Mouse (Mus musculus) MEL (cell line): Measurements from ENCODE around the gene Zfp282. TPM values are rescaled to one million over a fixed set of nuclear protein-coding genes. Genes with fewer than 3 reads are reported as not detected.

Experiments used
- DNase-seq: peaks from one replicate; pipeline ENCODE4 v3.0.0; 2011; ENCODE audit warnings: low read depth, low spot score
- H3K27ac ChIP-seq: 2 replicates; pipeline ENCODE4 v1.5.1; 2012; ENCODE audit warnings: low read depth, mild to moderate bottlenecking, control low read depth, low read length, moderate library complexity; ENCODE audit not compliant: control insufficient read depth
- H3K27me3 ChIP-seq, 2 experiments: fragments of 150-350 bp in 1 of 2; sonication (generic) in 1 of 2; 2 replicates each; pipeline ENCODE4 v1.6.1; 2012; ENCODE audit warnings: low read length in 2 of 2, mild to moderate bottlenecking in 2 of 2, improper control_type of control experiment in 1 of 2, moderate library complexity in 1 of 2; ENCODE audit not compliant: insufficient read depth in 2 of 2, control insufficient read depth in 1 of 2
- H3K36me3 ChIP-seq, 2 experiments: 2 replicates each; pipeline ENCODE4 v1.6.1; 2012 to 2014; ENCODE audit warnings: low read length in 2 of 2, improper control_type of control experiment in 1 of 2, inconsistent platforms in 1 of 2, mild to moderate bottlenecking in 1 of 2; ENCODE audit not compliant: insufficient read depth in 2 of 2, control insufficient read depth in 1 of 2
- H3K4me1 ChIP-seq, 2 experiments: fragments of 150-350 bp in 1 of 2; sonication (generic) in 1 of 2; 2 replicates each; pipeline ENCODE4 v1.6.1; 2012; ENCODE audit warnings: low read length in 2 of 2, improper control_type of control experiment in 1 of 2, mild to moderate bottlenecking in 1 of 2; ENCODE audit not compliant: insufficient read depth in 2 of 2, control insufficient read depth in 1 of 2
- H3K4me3 ChIP-seq, 2 experiments: fragments of 150-350 bp in 1 of 2; sonication (generic) in 1 of 2; 2 replicates each; pipeline ENCODE4 v1.5.1; 2012; ENCODE audit warnings: low read depth in 2 of 2, low read length in 2 of 2, mild to moderate bottlenecking in 2 of 2, moderate library complexity in 2 of 2, control low read depth in 1 of 2, improper control_type of control experiment in 1 of 2; ENCODE audit not compliant: control insufficient read depth in 1 of 2, insufficient read depth in 1 of 2
- H3K79me2 ChIP-seq: 2 replicates; pipeline ENCODE4 v1.6.1; 2012; ENCODE audit warnings: mild to moderate bottlenecking, low read length, moderate library complexity; ENCODE audit not compliant: control insufficient read depth, poor library complexity, insufficient read depth
- H3K9ac ChIP-seq: 2 replicates; pipeline ENCODE4 v1.6.1; 2012; ENCODE audit warnings: low read depth, mild to moderate bottlenecking, control low read depth, low read length, moderate library complexity; ENCODE audit not compliant: control insufficient read depth, poor library complexity, severe bottlenecking
- H3K9me3 ChIP-seq: fragments of 150-350 bp; sonication (generic); replicated peaks from 2 replicates; pipeline ENCODE4 v1.6.1; 2012; ENCODE audit warnings: mild to moderate bottlenecking, low read length, improper control_type of control experiment, moderate library complexity; ENCODE audit not compliant: insufficient read depth
- BHLHE40 ChIP-seq: IDR thresholded peaks from 2 replicates; pipeline ENCODE4 v1.6.1; 2012; ENCODE audit warnings: low read depth, mild to moderate bottlenecking, inconsistent platforms, low read length, improper control_type of control experiment, borderline replicate concordance
- CHD2 ChIP-seq: IDR thresholded peaks from 2 replicates; pipeline ENCODE4 v1.6.1; 2011; ENCODE audit warnings: low read length, improper control_type of control experiment
- E2F4 ChIP-seq: IDR thresholded peaks from 2 replicates; pipeline ENCODE4 v1.6.1; 2011; ENCODE audit warnings: low read depth, low read length, improper control_type of control experiment, borderline replicate concordance
- ELF1 ChIP-seq: IDR thresholded peaks from 2 replicates; pipeline ENCODE4 v1.6.1; 2014; ENCODE audit warnings: low read depth, mild to moderate bottlenecking, inconsistent platforms, low read length, improper control_type of control experiment, moderate library complexity
- ETS1 ChIP-seq: IDR thresholded peaks from 2 replicates; pipeline ENCODE4 v1.6.1; 2012; ENCODE audit warnings: low read depth, mild to moderate bottlenecking, inconsistent platforms, low read length, improper control_type of control experiment, moderate library complexity
- GABPA ChIP-seq: IDR thresholded peaks from 2 replicates; pipeline ENCODE4 v1.6.1; 2012; ENCODE audit warnings: low read depth, mild to moderate bottlenecking, inconsistent platforms, low read length, improper control_type of control experiment, moderate library complexity
- GATA1 ChIP-seq: IDR thresholded peaks from 2 replicates; pipeline ENCODE4 v1.6.1; 2011; ENCODE audit warnings: low read depth, low read length, improper control_type of control experiment
- HCFC1 ChIP-seq: IDR thresholded peaks from 2 replicates; pipeline ENCODE4 v1.6.1; 2012; ENCODE audit warnings: low read depth, mild to moderate bottlenecking, inconsistent platforms, low read length, improper control_type of control experiment, moderate library complexity
- JUND ChIP-seq: IDR thresholded peaks from 2 replicates; pipeline ENCODE4 v1.6.1; 2011; ENCODE audit warnings: low read depth, mild to moderate bottlenecking, improper control_type of control experiment, low read length
- KAT2A ChIP-seq: conservative IDR thresholded peaks from 2 replicates; pipeline ENCODE4 v1.6.1; 2012; ENCODE audit warnings: low read depth, low read length, improper control_type of control experiment, inconsistent platforms
- MAFK ChIP-seq: IDR thresholded peaks from 2 replicates; pipeline ENCODE4 v1.6.1; 2011; ENCODE audit warnings: low read depth, mild to moderate bottlenecking, low read length, improper control_type of control experiment, borderline replicate concordance
- MAZ ChIP-seq: IDR thresholded peaks from 2 replicates; pipeline ENCODE4 v1.6.1; 2012; ENCODE audit warnings: low read depth, mild to moderate bottlenecking, inconsistent platforms, low read length, improper control_type of control experiment
- MEF2A ChIP-seq: IDR thresholded peaks from 2 replicates; pipeline ENCODE4 v1.6.1; 2014; ENCODE audit warnings: low read depth, mild to moderate bottlenecking, inconsistent platforms, low read length, improper control_type of control experiment; ENCODE audit not compliant: poor library complexity, insufficient replicate concordance, severe bottlenecking; ENCODE audit errors: extremely low read depth
- MYB ChIP-seq: IDR thresholded peaks from 2 replicates; pipeline ENCODE4 v1.6.1; 2011; ENCODE audit warnings: mild to moderate bottlenecking, low read depth, low read length, improper control_type of control experiment
- MYC ChIP-seq: IDR thresholded peaks from 2 replicates; pipeline ENCODE4 v1.6.1; 2011; ENCODE audit warnings: low read depth, mild to moderate bottlenecking, low read length, improper control_type of control experiment, moderate library complexity
- NELFE ChIP-seq: IDR thresholded peaks from 2 replicates; pipeline ENCODE4 v1.6.1; 2011; ENCODE audit warnings: low read depth, low read length, improper control_type of control experiment
- NRF1 ChIP-seq: IDR thresholded peaks from 2 replicates; pipeline ENCODE4 v1.6.1; 2014; ENCODE audit warnings: low read depth, mild to moderate bottlenecking, inconsistent platforms, low read length, improper control_type of control experiment, moderate library complexity; ENCODE audit not compliant: poor library complexity, insufficient read depth, severe bottlenecking
- POLR2A ChIP-seq, 2 experiments: IDR thresholded peaks; 2 replicates each; pipeline ENCODE4 v1.6.1; 2011 to 2012; ENCODE audit warnings: low read length in 2 of 2, mild to moderate bottlenecking in 2 of 2, control low read depth in 1 of 2, improper control_type of control experiment in 1 of 2, low read depth in 1 of 2, moderate library complexity in 1 of 2; ENCODE audit not compliant: control insufficient read depth in 1 of 2, insufficient read depth in 1 of 2, poor library complexity in 1 of 2
- POLR2AphosphoS2 ChIP-seq: IDR thresholded peaks from 2 replicates; pipeline ENCODE4 v1.6.1; 2011; ENCODE audit warnings: low read length, improper control_type of control experiment
- POLR2AphosphoS5 ChIP-seq: IDR thresholded peaks from 2 replicates; pipeline ENCODE4 v1.6.1; 2012; ENCODE audit warnings: low read depth, borderline replicate concordance, mild to moderate bottlenecking, inconsistent platforms, low read length, moderate library complexity, mixed read lengths
- RAD21 ChIP-seq: IDR thresholded peaks from 2 replicates; pipeline ENCODE4 v1.6.1; 2011; ENCODE audit warnings: mild to moderate bottlenecking, low read depth, low read length, improper control_type of control experiment
- RCOR1 ChIP-seq: IDR thresholded peaks from 2 replicates; pipeline ENCODE4 v1.6.1; 2012; ENCODE audit warnings: low read depth, mild to moderate bottlenecking, inconsistent platforms, low read length, improper control_type of control experiment
- SMC3 ChIP-seq: IDR thresholded peaks from 2 replicates; pipeline ENCODE4 v1.6.1; 2011; ENCODE audit warnings: low read depth, low read length, improper control_type of control experiment
- TBP ChIP-seq: IDR thresholded peaks from 2 replicates; pipeline ENCODE4 v1.8.0; 2011; ENCODE audit warnings: low read depth, low read length, improper control_type of control experiment
- TCF12 ChIP-seq: IDR thresholded peaks from 2 replicates; pipeline ENCODE4 v1.6.1; 2014; ENCODE audit warnings: low read depth, mild to moderate bottlenecking, inconsistent platforms, low read length, improper control_type of control experiment, moderate library complexity
- UBTF ChIP-seq: IDR thresholded peaks from 2 replicates; pipeline ENCODE4 v1.6.1; 2012; ENCODE audit warnings: low read depth, mild to moderate bottlenecking, inconsistent platforms, low read length, improper control_type of control experiment, moderate library complexity, borderline replicate concordance; ENCODE audit not compliant: insufficient read depth
- USF1 ChIP-seq: IDR thresholded peaks from 2 replicates; pipeline ENCODE4 v1.6.1; 2014; ENCODE audit warnings: low read depth, mild to moderate bottlenecking, inconsistent platforms, low read length, improper control_type of control experiment, moderate library complexity
- ZC3H11A ChIP-seq: IDR thresholded peaks from 2 replicates; pipeline ENCODE4 v1.6.1; 2012; ENCODE audit warnings: low read depth, mild to moderate bottlenecking, inconsistent platforms, low read length, improper control_type of control experiment
- ZKSCAN1 ChIP-seq: IDR thresholded peaks from 2 replicates; pipeline ENCODE4 v1.6.1; 2012; ENCODE audit warnings: low read depth, mild to moderate bottlenecking, inconsistent platforms, low read length, improper control_type of control experiment, moderate library complexity
- ZMIZ1 ChIP-seq: IDR thresholded peaks from 2 replicates; pipeline ENCODE4 v1.6.1; 2012; ENCODE audit warnings: low read depth, mild to moderate bottlenecking, inconsistent platforms, low read length, improper control_type of control experiment, moderate library complexity
- ZNF384 ChIP-seq: IDR thresholded peaks from 2 replicates; pipeline ENCODE4 v1.6.1; 2012; ENCODE audit warnings: low read depth, mild to moderate bottlenecking, inconsistent platforms, low read length, improper control_type of control experiment
- polyA plus RNA-seq, 2 experiments: library from polyadenylated mRNA; stranded (reverse) in 1 of 2; unstranded in 1 of 2; fragments of >175 nt in 1 of 2; fragments of >200 nt in 1 of 2; gene quantifications; 2 replicates each; pipeline versions ENCODE4 v1.2.1 to v1.2.4; 2012; ENCODE audit warnings: low replicate concordance in 2 of 2, low read depth in 1 of 2; ENCODE audit not compliant: insufficient read length in 2 of 2, insufficient read depth in 1 of 2, missing spikeins in 1 of 2
- total RNA-seq: library from RNA; depleted of rRNA; stranded (reverse); fragments of 300-350 nt; gene quantifications from 2 replicates; pipeline ENCODE4 v1.2.3, GENCODE M21; 2012

The Zfp282 gene
- total and polyA plus RNA-seq, 3 experiments = 8.2 to 13.8 TPM; not detected in 1

DNA sequence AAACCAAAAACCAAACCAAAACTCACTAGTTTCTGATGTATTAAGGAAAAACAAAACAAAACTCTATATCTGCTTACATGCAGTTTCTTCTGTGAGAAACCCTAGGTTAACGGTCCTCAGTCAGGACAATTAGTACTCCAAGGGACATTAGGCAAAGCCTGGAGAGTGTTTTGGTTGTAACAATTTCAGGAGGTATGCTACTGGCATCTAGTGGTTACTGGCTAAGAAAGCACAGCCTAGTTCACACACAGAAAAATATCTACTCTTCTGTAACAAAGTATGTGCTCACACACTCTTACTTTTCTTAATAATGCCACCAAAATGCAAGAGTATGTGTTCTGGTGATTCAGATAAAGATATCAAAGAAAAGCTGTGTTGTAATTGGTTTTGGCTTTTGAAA, 48.1 kb upstream of the Zfp282 start (continued):
- TF ChIP-seq KAT2A (no peak), BHLHE40 (no peak), MAZ (peak; percentile 58; the same call in 1 of the 2 replicates), POLR2AphosphoS5 (no peak), UBTF (no peak), ZNF384 (no peak), E2F4 (no peak), GABPA (no peak), MAFK (no peak), RAD21 (peak; percentile 84), ELF1 (no peak), NRF1 (no peak), GATA1 (no peak; the same call in 1 of the 2 replicates), CHD2 (no peak), HCFC1 (no peak), POLR2AphosphoS2 (no peak), ZKSCAN1 (no peak), TBP (no peak), TCF12 (no peak), ZC3H11A (peak; percentile 68), POLR2A (IDR thresholded peaks at IDR 0.05; ENCODE audit: control insufficient read depth in 1 of 2, insufficient read depth in 1 of 2, low read depth in 1 of 2, low read length in 2 of 2, poor library complexity in 1 of 2) (no peak)

DNA sequence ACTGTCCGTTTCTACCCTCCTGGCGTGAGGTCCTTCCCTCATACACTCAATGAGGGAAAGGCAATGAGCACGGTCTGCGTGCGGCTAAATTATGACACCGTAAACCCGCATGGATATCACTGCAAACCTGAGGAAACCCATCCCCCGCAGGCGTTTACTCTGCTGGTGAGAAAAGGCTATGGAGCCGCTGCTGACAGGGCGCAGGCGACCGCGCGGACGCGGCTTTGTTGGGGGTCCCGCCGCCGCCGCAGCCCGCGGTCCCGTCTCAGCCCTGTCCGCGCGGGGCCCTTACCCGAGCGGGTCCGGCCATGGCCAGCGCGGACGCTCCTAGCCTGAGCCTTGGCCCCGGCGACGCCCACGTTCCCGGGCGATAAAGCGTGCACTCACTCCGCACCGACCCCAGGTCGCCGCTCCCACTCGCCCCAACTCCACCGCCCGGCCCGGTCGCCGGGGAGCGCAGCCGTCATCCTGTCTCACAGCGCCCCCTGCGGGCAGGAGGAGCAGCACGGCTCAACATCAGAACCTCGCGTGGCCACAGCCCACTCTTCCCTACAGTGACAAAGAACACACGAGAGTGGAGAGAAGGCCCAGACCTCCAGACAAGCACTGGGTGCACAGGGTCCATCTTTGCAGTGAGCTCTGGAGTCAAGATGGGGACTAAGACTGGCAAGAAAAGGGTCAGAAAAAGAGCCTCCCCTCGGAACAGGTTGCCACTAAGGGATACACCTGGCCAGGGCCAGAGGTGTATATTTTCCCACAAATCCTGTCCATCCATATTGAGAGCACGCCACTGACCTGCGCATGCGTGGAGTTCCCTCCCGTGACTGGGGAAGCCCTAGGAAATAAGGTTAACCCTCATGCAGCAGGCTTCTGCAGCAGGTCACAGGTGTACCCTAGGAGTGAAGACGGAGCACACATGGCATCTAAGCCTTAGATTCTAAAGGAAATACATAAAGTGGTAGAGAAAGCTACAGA, 46.6 kb upstream of the Zfp282 start, which contains the start of gene Zfp786:
Gene Zfp786 (minus strand): TSS at position 764 of the 975 bp plus-strand sequence.
- peaks cover 0 to 3% of the 10 kb centered on the region in 2 experiments; a peak in 1 of 4 replicates for H3K4me1 ChIP-seq
- H3K79me2 ChIP-seq = no peaks in the 10 kb centered on the region; the same call in 1 of the 2 replicates
- peak within 1 kb of the TSS; percentile 74 to 95 for H3K4me3 ChIP-seq
- H3K36me3 ChIP-seq = peaks cover 0 to 8% of the 10 kb centered on the region in 2 experiments; a peak in 2 of 4 replicates
- DNase-seq = peak; percentile 92
- no peaks in the 10 kb centered on the region for H3K27me3 ChIP-seq
- no peaks in the 10 kb centered on the region for H3K9me3 ChIP-seq
- H3K27ac ChIP-seq = peak within 1 kb of the TSS; percentile 4
- H3K9ac ChIP-seq = peak within 1 kb of the TSS; percentile 89
- TF ChIP-seq MYB = no peak
- TF ChIP-seq JUND = no peak
- no peak for TF ChIP-seq E2F4
- TF ChIP-seq ZMIZ1 = no peak
- TF ChIP-seq MAZ = peak; percentile 86; the same call in 1 of the 2 replicates
- TF ChIP-seq ZNF384 = no peak
- peak; percentile 30; the same call in 1 of the 2 replicates for TF ChIP-seq MYC
- no peak for TF ChIP-seq USF1
- TF ChIP-seq CHD2 = no peak
- TF ChIP-seq RCOR1 = no peak
- TF ChIP-seq ZC3H11A = 0 out of 2 replicates have a peak, but pooled peaks have one; percentile 12
- no peak for TF ChIP-seq GABPA
- peak; percentile 47 for TF ChIP-seq SMC3
- TF ChIP-seq GATA1 = no peak
- no peak for TF ChIP-seq MEF2A
- peak; percentile 72 for TF ChIP-seq NRF1
- TF ChIP-seq NELFE = peak; percentile 43; the same call in 1 of the 2 replicates
- no peak for TF ChIP-seq ETS1
- TF ChIP-seq ZKSCAN1 = no peak
